Mouse (Mus musculus) embryonic fibroblast, embryonic 13.5 days (primary cell): ENCODE data around the gene Rangap1.

Experiments used
- CTCF ChIP-seq: IDR thresholded peaks from 2 replicates; pipeline ENCODE4 v1.5.1; 2011; ENCODE audit warnings: mild to moderate bottlenecking, control low read depth, low read length, moderate library complexity, borderline replicate concordance; ENCODE audit not compliant: insufficient read depth
- POLR2A ChIP-seq: IDR thresholded peaks from 2 replicates; pipeline ENCODE4 v1.6.1; 2011; ENCODE audit warnings: low read depth, mild to moderate bottlenecking, control low read depth, low read length, moderate library complexity

DNA sequence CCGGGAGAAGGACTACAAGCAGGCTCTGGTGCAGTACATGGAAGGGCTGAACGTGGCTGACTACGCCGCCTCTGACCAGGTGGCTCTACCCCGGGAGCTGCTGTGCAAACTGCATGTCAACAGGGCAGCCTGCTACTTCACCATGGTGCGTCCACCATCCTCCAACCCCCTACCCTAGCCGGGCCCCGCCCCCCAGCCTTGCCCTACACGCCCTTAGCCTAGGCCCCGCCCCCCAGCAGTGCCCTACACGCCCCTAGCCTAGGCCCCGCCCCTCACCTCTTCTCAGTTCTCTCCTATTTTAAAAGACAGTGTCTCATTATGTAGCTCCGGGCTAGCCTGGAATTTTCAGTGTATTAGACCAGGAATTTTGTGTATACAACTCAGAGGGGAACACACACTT lies 23.7 kb upstream of the Rangap1 start:
- no peak for TF ChIP-seq CTCF
- no peak for TF ChIP-seq POLR2A
